ENCODE assay signal across 11 mouse cellular contexts in the genomic region with DNA sequence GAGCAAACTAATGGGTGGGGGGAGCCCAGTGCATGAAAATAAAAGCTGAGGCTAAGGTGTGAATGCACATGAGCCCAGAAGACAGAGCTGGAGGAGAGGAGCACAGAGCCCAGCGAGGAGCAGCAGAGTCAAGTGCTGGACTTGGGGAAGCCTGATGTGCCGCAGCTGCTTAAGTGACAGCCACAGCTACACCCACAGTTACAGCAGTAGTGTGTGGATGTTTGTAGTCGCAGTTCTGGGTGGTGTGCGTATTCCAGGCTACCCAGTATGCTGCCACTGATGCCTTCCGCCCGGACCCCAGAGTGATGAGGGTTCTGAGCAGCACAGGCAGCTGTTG.
A peak's percentile ranks its signal among the peaks of the same experiment; 100 is the strongest.
DNase-seq lines count a peak whose midpoint lies in the region; ATAC-seq and TF ChIP-seq lines count a peak whose summit lies in the region.
"Had no signal": no experiment of that assay in that cellular context is flagged by ENCODE, and none has a peak within 500 bp of the region (broad histone marks: within the 10 kb centered on the region; RNA-seq: fewer than 3 reads in every experiment).

No protein-coding gene starts in this region.

- no peak overlapping the region for H3K9ac ChIP-seq in heart, embryonic 16.5 days (ENCODE audit: low read length)
- H3K9ac ChIP-seq: neural tube, embryonic 12.5 days had no signal

- WGBS in heart, embryonic 16.5 days: 64% methylated on average over 6 of the region's 6 CpGs

- TF ChIP-seq CTCF in left cerebral cortex, adult 2 months (IDR thresholded peaks at IDR 0.05): no peak

- no peaks in the 10 kb centered on the region for H3K27me3 ChIP-seq in heart, embryonic 16.5 days (ENCODE audit: control insufficient read depth, insufficient read depth, low read length)
- H3K27me3 ChIP-seq: neural tube, embryonic 12.5 days had no signal

- no peak overlapping the region for H3K4me3 ChIP-seq in left cerebral cortex, adult 2 months
- no peak overlapping the region for H3K4me3 ChIP-seq in heart, embryonic 16.5 days (ENCODE audit: low read length)
- H3K4me3 ChIP-seq: neural tube, embryonic 12.5 days had no signal

- H3K36me3 ChIP-seq in heart, embryonic 16.5 days (ENCODE audit: control insufficient read depth, insufficient read depth): no peaks in the 10 kb centered on the region
- H3K36me3 ChIP-seq: neural tube, embryonic 12.5 days had no signal

- peak; percentile 28 for ATAC-seq in activated CD4-positive, CD25-positive, alpha-beta regulatory T cell, adult 4 months
- no peak for ATAC-seq in heart, embryonic 16.5 days (replicated peaks; ENCODE audit: extremely low read depth, insufficient read depth, low FRiP score)

- H3K4me1 ChIP-seq in heart, embryonic 16.5 days (ENCODE audit: control insufficient read depth, insufficient read depth, low read length): peaks cover 53% of the 10 kb centered on the region
- H3K4me1 ChIP-seq: neural tube, embryonic 12.5 days had no signal

- no peak overlapping the region for H3K4me2 ChIP-seq in heart, embryonic 16.5 days (ENCODE audit: low read depth, low read length)
- H3K4me2 ChIP-seq: neural tube, embryonic 12.5 days had no signal

- intact Hi-C loops in left cerebral cortex, adult 2 months (cut with DNase I): no loop called here
- intact Hi-C loops in left cerebral cortex, postnatal 4 days (cut with DNase I): no loop called here
- intact Hi-C loops in gastrocnemius, postnatal 14 days (cut with DNase I; ENCODE audit: low total_unique reads): no loop called here

- no peaks in the 10 kb centered on the region for H3K9me3 ChIP-seq in heart, embryonic 16.5 days (replicated peaks; ENCODE audit: control insufficient read depth, low read length)
- H3K9me3 ChIP-seq: neural tube, embryonic 12.5 days had no signal

- H3K27ac ChIP-seq in left cerebral cortex, adult 2 months: peak overlapping the region; percentile 65
- peak overlapping the region; percentile 70 for H3K27ac ChIP-seq in heart, embryonic 16.5 days (ENCODE audit: low read length)
- H3K27ac ChIP-seq: neural tube, embryonic 12.5 days had no signal

- DNase-seq in left cerebral cortex, adult 2 months (ENCODE audit: extremely low spot score in 1 of 2, low spot score in 2 of 2): no peak
- DNase-seq in left cerebral cortex, postnatal 4 days: no peak
- DNase-seq in natural killer cell, adult 2 months (ENCODE audit: low spot score in 2 of 2): peak; percentile 37 to 64
- no peak for DNase-seq in embryo, embryonic 9.5 days (ENCODE audit: extremely low spot score)
- no peak for DNase-seq in gastrocnemius, postnatal 14 days
- no peak for DNase-seq in ovary, postnatal 10 days (ENCODE audit: low spot score)
- DNase-seq: gastrocnemius, postnatal 10 days; liver had no signal

Comparison
In these comparisons a context has a peak if more than half of its experiments do, and no peak if none do; other contexts are left out.
1. DNase-seq: peak in natural killer cell, adult 2 months (2 of 2); none in left cerebral cortex, adult 2 months (0 of 2), left cerebral cortex, postnatal 4 days (single experiment), embryo, embryonic 9.5 days (single experiment), gastrocnemius, postnatal 14 days (single experiment) and ovary, postnatal 10 days (single experiment).